Comparison of ENCODE assay signal across 16 mouse cellular contexts in the genomic region with DNA sequence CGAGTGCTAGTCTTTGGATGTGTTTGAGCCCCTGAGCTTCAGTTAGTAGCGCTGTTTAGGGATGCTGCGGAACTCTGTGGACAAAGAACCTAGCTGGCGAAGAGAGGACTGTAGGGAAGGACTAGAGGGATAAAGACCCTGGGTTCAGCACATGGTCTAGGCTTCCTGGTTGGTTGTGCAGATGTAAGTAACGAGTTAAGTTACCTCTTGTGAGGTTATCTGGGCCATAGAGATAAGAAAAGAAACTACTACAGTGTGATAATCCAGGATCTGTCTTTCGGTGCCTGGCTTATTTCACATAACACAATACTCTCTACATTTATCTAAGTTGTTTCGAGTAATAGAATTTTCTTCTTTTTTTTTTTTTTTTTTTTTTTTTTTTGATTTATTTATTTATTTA.
"Had no signal": no experiment of that assay in that cellular context is flagged by ENCODE, and none has a peak within 500 bp of the region (broad histone marks: within the 10 kb centered on the region; RNA-seq: fewer than 3 reads in every experiment).

No protein-coding gene starts in this region.

- H3K9ac ChIP-seq: limb, embryonic 13.5 days; midbrain, embryonic 15.5 days; neural tube, embryonic 13.5 days; stomach, embryonic 15.5 days had no signal

- H3K9me3 ChIP-seq: limb, embryonic 13.5 days; midbrain, embryonic 15.5 days; neural tube, embryonic 13.5 days; stomach, embryonic 15.5 days had no signal

- H3K27me3 ChIP-seq: limb, embryonic 13.5 days; midbrain, embryonic 15.5 days; neural tube, embryonic 13.5 days; stomach, embryonic 15.5 days had no signal

- H3K4me1 ChIP-seq: limb, embryonic 13.5 days; midbrain, embryonic 15.5 days; neural tube, embryonic 13.5 days; stomach, embryonic 15.5 days had no signal

- H3K36me3 ChIP-seq: limb, embryonic 13.5 days; midbrain, embryonic 15.5 days; neural tube, embryonic 13.5 days; stomach, embryonic 15.5 days had no signal

- H3K4me2 ChIP-seq: limb, embryonic 13.5 days; midbrain, embryonic 11.5 days; midbrain, embryonic 15.5 days; neural tube, embryonic 13.5 days; stomach, embryonic 15.5 days had no signal

- DNase-seq: kidney, adult 8-10 months; kidney, postnatal 25 days; layer of hippocampus, adult 9-11 months; layer of hippocampus, postnatal 36 days; left cerebral cortex, postnatal 4 days; lung, adult 18-20 months; lung, postnatal 36 days; right cerebral cortex, postnatal 14 days; thymus, adult 2 months; thymus, postnatal 25 days had no signal

- ATAC-seq: intestine, postnatal 0 days; midbrain, embryonic 15.5 days had no signal

- H3K4me3 ChIP-seq: limb, embryonic 13.5 days; midbrain, embryonic 15.5 days; neural tube, embryonic 13.5 days; stomach, embryonic 15.5 days had no signal

- H3K27ac ChIP-seq: limb, embryonic 13.5 days; midbrain, embryonic 15.5 days; neural tube, embryonic 13.5 days; stomach, embryonic 15.5 days had no signal
